Mouse (Mus musculus): ENCODE data around the gene Ctbp2.

The Ctbp2 gene

DNA sequence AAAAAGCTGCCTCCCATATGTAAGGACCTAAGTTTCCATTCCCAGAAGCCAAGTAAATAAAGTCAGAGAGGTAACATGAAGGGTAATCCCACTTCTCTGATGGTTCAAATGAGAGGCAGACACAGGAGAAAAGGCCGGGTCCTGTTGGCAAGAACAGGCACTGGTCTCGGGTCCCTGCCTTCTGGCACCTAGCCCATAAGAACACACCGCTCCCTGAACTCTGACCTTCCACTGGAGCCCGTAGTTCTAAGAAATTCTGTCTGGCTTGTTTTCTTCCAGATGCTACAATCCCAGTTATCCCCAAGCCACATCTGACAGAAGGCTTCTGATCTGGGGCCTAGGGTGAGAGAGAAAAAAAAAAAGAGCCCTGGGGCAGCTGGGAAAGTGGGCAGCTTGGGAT lies 35.7 kb downstream of the Ctbp2 start:
- in situ Hi-C loops (cut with MboI, MseI): no loop called here

DNA sequence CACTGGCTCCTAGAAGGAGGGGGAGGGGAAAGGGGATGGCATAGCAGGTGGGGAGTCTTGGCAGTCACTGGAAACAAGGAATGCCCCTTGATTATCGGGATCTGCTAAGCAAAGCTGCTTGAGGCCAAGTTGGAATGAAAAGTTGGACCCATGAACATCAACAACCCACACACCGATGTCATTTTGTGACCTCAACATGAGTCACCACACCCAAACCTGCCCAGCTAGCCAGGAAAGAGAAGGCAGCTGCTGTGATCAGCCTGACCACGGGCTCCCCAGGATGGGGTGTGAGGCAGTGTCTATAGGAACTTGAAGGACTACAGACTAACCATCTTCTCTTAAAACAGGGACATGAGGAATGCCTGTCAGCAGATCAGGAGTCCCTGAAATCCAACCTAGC lies 38.7 kb downstream of the Ctbp2 start:
- in situ Hi-C loops (cut with MboI, MseI): no loop called here

DNA sequence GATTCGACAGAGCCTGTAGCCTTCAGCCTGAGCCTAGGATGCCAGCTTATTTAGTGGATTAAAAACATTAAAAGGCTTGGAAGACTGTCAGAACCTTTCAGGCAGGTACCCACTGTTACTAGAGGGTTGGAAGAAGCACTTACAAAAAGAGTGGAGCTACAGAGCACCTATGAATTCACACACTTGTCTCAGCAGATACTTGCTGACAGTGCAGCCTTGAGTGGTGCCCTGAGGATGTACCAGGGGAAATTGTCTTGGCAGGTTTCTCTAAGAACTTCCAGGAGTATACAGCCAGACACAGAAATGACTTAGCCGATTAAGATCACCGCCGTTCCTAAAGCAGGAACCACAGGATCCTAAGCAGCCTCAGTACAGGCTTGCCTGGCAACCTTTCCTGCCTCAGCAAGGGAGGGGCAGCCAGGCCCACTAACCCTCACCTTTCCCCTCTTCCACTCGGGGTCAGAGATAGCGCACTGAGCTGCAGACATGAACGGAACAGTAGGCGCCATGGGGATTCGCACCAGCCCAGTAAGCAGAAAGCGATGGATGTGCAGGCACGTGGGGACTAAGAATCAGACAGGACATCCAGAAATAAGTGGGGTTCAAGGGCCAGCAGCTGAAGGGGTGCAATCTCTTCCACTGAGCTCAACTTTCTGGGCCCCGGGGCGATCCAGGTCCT lies 40.1 kb downstream of the Ctbp2 start:
- in situ Hi-C loops (cut with MboI, MseI): no loop called here

DNA sequence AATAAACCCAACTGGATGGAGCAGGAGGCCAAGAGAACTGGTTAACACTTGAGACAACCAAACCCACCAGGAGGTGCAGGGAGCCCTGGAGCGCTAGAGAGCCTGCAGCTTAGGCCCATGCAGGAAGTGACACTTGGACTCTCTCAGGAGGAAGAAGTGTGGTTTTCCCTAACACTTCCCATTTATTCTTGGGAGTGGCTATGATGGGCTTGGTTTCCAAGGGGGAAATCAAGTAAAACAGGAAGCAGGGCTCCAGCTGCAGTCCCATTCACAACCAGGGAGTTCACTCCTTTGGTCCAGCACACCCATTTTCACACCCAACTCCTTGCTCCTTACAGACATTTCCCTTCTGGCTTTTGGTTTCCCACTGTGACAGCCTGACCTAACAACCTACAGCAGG lies 45.2 kb downstream of the Ctbp2 start:
- in situ Hi-C loops (cut with MboI, MseI): no loop called here

DNA sequence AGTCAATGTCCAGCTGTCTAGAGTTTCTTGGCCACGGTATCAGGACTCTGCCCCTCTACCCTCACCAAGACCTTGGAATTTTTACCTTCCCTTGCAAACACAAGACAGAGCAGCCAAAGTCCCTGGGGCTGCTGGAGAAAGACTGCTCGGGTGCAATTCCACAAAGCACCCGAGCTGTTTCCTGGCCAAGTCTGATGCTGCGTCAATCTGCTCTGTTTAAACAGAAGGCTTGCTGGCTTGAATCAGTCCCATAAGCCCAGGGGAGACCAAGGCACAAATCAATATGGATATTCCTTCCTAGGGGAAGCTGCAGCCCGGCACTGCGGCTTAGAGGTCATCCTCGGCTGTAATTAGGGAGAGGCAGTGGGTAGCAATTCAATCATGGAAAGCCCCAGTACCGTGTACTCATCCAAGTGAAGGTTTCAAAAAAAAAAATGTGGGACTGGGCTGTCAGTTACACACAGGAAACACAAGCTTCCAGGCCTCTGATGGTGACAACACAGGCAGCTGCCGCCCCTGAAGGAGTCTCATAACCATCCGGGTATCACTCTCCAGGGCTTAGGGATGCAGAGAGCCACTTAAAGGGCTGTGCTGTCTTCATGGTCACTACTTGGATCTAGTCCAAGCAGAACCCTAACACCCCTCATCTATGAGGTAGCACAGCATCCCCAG lies 49.6 kb downstream of the Ctbp2 start:
- in situ Hi-C loops (cut with MboI, MseI): no loop called here

DNA sequence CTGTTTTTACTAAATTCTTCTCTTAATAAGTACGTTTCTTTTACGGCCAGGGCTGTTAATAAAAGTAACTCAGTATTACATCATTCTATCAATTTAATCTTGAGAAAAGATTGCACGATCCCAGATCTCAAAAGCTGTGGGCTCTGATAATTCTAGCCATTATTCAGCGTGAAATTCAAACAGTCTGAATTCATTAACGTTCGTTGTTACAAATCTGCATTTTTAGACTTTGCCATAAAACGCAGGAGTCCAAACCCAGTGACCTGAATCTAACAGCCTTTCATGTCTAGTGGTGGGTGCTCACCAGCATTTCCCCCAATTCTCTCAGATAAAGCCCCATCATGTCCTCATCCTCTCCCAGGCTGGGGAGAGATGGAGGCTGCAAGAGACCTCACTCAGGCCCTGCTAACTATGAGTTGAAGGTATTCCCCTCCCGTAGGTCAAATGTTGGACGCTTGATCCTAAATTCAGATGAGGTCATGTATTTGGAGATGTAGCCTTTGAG lies 51.0 kb downstream of the Ctbp2 start:
- in situ Hi-C loops (cut with MboI, MseI): no loop called here

DNA sequence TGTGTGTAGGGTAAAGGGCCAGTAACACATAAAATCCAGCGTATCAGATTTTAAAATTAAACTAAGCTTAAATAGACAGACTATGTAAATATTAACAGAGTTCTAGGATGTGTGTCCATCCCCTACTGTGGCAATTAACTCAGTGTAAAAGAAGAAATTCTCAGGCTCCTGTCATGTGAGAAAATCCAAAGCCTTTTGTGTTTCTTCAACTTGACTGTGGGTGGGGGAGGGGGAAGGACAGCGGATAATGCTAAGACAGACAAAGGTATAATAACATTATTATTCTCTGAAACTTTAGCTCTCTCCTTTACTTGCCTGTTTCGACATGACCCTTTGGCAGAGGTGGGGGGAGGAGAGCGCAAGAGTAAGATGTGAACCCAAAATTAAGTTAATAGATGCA lies 51.6 kb downstream of the Ctbp2 start:
- in situ Hi-C loops (cut with MboI, MseI): no loop called here

DNA sequence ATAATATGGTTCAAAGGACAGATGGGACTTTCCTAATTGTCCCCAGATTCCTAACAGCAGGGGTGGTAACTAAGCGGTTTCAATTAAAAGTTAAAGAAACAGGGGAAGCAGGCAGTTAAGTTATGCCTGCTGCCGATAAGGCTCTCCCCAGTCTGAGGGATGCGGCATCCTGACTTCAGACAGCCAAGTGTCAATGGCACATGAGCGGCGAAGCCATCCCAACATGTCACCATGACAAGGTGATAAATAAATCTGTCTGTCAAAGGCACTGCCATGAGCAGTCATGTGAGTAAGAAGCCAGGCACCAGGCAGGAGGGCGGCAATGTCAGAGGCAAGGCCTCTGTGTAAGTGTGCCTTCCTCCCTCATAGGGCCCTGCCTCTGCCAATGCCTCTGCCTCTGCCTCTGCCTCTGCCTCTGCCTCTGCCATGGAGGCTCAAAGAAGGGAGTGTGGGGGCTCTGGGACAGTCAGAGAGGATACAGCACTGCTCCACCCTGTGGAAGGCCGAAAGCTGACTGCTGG lies 56.8 kb downstream of the Ctbp2 start:
- in situ Hi-C loops (cut with MboI, MseI): no loop called here

DNA sequence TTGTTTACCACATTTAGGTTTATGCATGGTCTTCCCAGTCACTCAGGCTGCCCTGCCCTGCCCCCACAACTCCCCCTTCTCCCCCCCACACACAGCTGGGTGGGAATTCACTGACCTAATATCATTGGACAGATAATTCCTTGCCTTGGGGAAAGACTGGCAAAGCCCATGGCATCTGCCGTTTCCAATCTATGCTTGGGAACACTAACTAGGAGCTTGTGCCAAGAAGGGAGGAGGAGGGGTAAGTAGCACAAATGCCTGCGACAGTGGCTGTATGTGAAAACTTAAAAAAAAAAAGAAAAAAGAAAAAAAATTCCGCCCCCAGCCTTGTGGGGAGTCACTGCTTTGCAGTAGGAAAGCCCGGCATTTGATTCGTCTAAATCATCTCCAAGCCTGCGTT lies 57.4 kb downstream of the Ctbp2 start:
- in situ Hi-C loops (cut with MboI, MseI): no loop called here

DNA sequence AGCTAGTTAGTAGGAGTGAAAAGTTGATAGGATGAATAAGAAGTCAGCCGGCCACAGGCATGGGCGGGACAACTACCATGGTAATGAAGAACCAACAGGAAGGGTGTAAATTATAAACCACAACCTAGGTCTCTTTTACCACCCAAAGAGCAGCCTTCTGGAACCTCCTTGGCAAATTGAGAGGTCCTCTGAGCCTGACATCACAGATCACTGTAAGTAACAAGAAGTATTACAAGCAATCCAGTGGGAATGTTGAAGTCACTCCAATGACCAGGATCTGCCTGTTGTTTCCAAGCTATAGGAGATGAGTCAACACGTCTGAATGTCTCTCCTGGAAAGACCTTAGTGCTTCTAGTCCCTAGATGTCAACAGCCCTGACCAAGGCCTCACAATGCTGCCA lies 62.1 kb downstream of the Ctbp2 start:
- in situ Hi-C loops (cut with MboI, MseI): no loop called here

DNA sequence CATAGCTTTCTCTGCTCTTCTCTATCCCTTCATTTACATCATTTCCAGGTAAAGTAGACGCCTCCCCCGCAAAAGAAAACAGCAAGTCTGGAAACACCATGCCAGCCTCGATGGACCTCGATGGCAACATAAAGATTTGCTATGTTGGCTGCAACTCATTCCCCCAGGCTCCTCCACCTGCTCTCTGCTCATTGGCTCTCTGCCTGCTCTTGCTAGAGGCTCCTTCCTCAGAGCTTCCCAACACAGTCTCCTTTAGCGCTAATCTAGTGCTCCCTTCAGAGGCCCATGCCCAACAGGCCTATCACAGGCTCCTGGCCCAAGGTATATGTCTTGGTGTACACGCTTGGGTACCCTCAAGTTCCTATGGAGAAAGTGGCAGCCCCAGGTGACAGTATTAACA lies 64.0 kb downstream of the Ctbp2 start:
- in situ Hi-C loops (cut with MboI, MseI): no loop called here

DNA sequence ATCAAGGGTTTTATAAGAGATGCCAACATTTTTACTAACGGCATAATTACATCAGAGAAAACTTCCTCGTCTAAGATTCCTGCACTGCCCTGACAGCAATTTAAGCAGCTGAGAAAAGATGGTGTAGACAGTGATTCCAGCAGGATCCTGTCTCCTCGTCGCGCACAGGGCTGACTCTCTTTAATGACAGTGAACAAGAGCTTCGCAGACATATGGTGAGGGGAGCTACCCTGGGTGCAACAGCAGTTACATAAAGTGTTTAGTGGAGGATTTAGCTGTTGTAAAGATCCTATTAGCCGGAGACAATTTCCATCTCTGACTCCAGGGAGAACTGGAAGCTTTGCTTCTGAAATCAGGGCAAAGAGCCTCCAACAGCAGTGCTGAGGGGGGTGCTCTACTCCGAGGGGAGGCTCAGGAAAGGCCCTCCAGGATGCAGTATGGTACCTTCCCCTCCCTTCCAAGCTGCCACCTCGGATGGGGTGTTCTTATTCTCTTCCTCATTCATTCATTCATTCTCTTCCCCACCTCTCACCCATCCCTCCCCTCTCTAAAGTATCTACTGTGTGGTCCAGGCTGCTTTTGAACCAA lies 64.5 kb downstream of the Ctbp2 start:
- in situ Hi-C loops (cut with MboI, MseI): no loop called here

DNA sequence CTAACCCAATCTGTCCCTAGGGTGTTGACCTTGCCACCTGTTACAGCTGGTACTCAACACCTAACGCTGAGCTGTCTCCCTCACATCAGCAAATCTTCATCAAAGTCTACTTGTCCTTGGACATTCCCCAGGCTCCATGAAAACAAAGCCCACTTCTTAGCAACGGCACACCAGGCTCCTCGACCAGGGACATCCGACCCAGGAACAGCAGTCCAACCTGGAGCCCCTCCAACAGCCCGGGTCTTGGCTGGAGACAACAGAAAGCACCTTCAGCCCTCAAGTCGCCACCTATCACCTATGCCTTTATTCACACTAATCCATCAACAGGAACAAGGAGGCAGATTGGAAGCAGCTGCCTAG lies 65.0 kb downstream of the Ctbp2 start:
- in situ Hi-C loops (cut with MboI, MseI): no loop called here

DNA sequence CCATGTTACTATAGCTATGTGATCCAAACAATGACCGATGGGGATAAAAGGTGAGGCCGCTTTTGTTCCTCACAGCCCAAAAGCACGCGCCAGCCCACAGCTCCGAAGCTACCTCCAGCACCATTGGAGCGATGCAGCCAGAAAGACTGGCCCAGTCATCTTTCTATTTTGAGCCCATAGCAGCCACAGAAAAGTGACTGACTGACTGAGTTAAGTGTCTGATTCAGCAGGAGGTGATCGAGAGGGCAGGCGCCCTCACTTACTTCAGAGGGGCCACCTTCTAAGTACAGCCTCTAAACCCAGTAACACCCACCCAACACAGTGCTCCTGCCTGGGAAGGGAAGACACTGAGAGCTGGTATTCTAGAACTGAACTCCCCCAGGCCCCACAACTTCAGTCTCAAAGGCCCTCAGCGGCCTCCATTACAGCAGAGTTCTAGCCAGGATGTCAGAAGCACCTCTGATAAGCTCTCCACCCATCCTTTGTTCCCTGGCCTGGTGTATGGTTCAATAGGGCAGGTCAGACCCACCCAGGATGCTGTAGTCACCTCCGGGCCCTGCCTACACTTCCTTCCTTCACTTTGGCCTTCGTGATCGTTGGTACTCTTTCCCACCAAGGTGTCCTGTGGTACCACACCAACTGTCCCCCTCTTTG lies 65.5 kb downstream of the Ctbp2 start:
- in situ Hi-C loops (cut with MboI, MseI): no loop called here

DNA sequence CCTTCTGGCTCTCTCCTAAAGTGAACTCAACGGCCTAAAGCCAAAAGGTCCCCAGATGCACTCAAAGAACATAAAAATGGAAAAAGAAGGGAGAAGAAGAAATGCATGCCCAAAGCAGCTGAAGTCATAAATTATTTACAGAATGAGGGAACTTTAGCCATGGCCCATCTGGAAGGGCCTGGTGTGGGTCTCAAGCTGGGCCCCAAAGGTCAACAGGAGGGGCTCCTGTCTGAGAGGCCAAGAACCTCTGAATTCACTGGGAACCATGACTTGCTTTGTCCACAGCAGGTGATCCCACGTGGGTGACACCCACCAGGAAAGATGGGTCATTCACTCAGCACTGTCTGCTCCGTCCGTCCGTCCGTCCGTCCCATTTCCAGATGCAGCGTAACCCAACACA lies 67.2 kb downstream of the Ctbp2 start:
- in situ Hi-C loops (cut with MboI, MseI): no loop called here

DNA sequence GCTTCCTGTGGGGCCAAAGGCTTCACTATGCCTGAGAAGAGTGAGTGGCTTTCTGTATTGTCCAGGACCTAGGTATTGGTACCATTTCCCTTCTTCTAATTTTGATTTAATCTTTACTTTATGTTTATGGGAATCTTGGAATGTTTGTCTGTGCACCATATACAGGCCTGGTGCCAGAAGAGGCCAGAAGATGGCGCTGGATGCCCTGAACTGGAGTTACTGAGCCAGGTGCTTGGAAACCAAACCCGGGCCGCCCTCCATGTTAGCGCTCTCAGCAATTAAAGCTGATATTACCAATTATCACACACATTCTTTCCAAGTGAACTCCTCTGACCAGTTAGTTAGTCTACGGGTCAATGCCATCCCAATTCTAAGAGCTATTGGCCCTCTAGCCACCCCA lies 69.7 kb downstream of the Ctbp2 start:
- in situ Hi-C loops (cut with MboI, MseI): no loop called here

DNA sequence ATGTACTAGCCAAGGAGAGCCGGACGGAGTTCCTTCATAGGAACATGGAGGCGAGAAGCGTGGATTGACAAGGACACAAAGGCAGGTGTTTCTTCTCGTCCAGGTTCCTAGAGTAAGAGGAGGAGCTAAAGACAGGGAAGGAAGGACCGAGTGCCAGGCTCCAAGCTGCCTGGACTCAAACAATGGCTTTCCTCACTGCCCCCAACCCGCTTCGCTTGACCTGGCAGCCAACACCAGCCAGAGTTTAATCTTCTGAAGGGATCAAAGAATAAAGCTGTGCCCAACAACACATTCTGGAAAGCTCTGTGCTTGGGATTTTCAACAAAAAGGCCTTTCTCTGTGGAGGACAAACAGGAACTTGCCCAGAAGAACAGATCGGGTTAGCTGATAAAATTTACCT lies 70.4 kb downstream of the Ctbp2 start:
- in situ Hi-C loops (cut with MboI, MseI): no loop called here

DNA sequence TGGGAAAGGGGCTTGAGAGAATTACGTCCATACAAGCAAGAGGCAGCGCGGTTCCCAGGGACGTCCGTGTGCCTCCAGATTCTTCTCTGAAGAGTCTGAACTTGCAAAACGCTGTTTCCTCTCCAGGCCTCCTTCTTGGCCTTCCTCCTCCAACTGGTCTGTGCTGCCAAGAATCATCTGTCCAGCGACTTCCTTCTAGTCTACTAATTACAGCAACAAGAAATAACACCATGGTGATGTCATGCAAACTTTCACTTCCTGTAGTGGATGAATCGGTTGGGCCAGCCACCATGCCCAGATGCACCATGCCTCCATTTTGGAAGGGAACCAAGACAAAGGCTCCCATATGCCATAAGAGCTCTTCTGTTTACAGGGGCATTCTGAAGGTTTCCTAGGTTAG lies 71.3 kb downstream of the Ctbp2 start:
- in situ Hi-C loops (cut with MboI, MseI): no loop called here

DNA sequence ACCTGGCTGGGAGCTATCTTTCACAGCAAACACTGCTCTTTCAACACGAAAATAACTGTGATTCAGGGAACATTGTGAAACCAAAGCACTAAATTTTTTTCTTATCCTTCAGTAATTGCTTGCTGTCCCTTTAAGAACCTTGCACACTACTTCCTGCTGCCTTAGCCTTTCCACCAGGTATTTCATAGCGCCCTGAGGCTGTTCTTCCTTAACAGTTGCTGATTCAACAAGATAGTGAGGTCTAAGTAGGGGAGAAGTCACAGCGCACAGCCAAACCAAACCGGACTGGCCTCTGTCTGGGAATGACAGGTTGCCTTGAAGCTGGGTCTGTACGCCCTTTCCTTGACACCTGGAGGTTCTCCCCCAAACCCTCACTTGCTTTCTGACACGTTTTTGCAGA lies 73.5 kb downstream of the Ctbp2 start:
- in situ Hi-C loops (cut with MboI, MseI): no loop called here

DNA sequence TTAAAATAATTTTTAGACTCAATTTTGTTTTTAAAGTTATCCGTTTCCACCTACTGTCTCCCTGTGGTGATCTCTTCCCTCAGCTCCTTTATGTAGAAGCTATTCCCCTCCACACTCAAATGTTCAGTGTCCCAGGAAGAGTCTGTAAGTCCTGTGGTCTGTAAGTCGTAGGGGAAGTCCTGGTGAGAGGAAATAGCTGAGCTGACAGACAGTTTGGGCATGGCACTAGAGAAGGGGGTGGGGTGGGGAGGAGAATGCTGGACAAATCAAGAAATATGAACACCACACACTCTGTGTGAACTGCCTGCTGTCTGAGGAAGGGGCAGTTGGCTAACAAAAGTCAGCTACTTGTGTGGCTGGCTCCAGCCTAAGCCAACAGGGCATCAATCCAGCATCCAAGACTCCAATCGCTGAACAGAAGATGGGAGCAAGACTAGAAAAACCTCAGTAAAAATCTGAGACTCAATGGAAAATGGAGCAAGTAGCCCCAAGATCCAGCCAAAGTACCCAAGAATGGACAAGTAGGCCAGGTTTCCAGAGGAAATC lies 76.0 kb downstream of the Ctbp2 start:
- in situ Hi-C loops (cut with MboI, MseI): no loop called here

DNA sequence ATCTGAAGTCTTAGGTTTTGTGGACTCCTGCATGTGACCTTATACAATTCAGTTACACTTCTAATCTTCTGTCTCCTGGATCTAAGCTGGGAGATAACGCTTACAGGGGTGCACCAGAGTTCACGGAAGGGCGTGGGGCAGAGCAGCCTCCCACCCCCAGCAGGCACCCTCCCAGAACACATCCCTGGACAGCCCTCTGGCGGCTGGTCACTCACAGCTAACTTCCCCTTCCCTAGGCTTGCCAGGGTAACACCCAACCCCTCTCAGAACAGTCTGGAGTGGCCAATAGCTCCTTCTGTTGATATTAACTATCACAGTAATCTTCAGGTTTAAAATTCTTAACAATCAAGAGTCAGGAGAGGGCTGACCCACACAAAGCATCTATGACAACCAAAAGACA lies 76.9 kb downstream of the Ctbp2 start:
- in situ Hi-C loops (cut with MboI, MseI): no loop called here

DNA sequence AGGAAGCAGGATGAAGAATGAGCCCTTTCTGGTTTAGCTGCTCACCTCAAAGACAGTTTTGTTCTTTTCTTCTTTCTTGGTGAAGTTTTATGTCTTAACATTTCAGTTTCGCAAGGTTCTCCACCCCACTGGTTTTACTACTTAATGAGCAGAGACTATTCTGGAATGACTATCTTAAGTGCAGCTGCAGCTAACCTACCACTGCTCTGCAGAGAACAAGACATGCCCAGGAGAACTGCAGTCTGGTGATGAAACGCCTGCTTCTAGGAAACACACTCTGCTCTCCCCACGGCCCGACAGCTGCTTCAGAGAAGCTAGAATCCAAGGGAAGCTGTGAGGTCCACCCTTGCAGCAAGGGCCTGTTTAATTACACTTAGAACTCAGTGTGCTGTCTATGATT lies 79.4 kb downstream of the Ctbp2 start:
- in situ Hi-C loops (cut with MboI, MseI): no loop called here

All from T-helper 1 cell (primary cell).